Mouse (Mus musculus) kidney, postnatal 0 days (tissue): ENCODE measurements at regions not wholly inside any gene's neighbourhood (a gene's known extent, or its start where the extent isn't known, plus 50 kb on each side); places are given as distances from the start of the nearest gene placed in this dataset.

Source experiments
- ATAC-seq: fragments of 200-750 bp; cut with Nextera tagmentation; replicated peaks from 2 replicates; pipeline ENCODE4 v1.8.0; 2017; ENCODE audit warnings: low read depth, moderate number of reproducible peaks, moderate TSS enrichment, moderate library complexity; ENCODE audit not compliant: low FRiP score
- DNase-seq: peaks from one replicate; pipeline ENCODE4 v3.0.0-alpha.2; 2016; ENCODE audit warnings: low spot score
- H3K27ac ChIP-seq: fragments of 300-500 bp; sonication (generic); 2 replicates; pipeline ENCODE4 v1.5.1; 2014; ENCODE audit warnings: mild to moderate bottlenecking
- H3K27me3 ChIP-seq: fragments of 300-500 bp; sonication (generic); 2 replicates; pipeline ENCODE4 v1.6.1; 2014; ENCODE audit warnings: low read length, mixed read lengths; ENCODE audit not compliant: insufficient read depth
- H3K36me3 ChIP-seq: fragments of 300-500 bp; sonication (generic); 2 replicates; pipeline ENCODE4 v1.6.1; 2014; ENCODE audit warnings: low read length, mixed read lengths; ENCODE audit not compliant: insufficient read depth
- H3K4me1 ChIP-seq: fragments of 300-500 bp; sonication (generic); replicated peaks from 2 replicates; pipeline ENCODE4 v1.6.1; 2014; ENCODE audit warnings: antibody characterized with exemption, low read length, mixed read lengths; ENCODE audit not compliant: insufficient read depth
- H3K4me2 ChIP-seq: fragments of 300-500 bp; sonication (generic); 2 replicates; pipeline ENCODE4 v1.6.1; 2014; ENCODE audit warnings: mild to moderate bottlenecking, low read length, moderate library complexity, mixed read lengths
- H3K4me3 ChIP-seq: fragments of 300-500 bp; sonication (generic); replicated peaks from 2 replicates; pipeline ENCODE4 v1.5.1; 2014; ENCODE audit warnings: low read depth, low read length
- H3K9ac ChIP-seq: fragments of 300-500 bp; sonication (generic); 2 replicates; pipeline ENCODE4 v1.6.1; 2014; ENCODE audit warnings: low read depth, low read length
- H3K9me3 ChIP-seq: fragments of 300-500 bp; sonication (generic); replicated peaks from 2 replicates; pipeline ENCODE4 v1.6.1; 2016; ENCODE audit warnings: low read length, inconsistent platforms, mixed read lengths
- CTCF ChIP-seq: IDR thresholded peaks from 2 replicates; pipeline ENCODE4 v1.5.1; 2016; ENCODE audit warnings: antibody characterized with exemption, low read depth, mild to moderate bottlenecking, moderate library complexity
- WGBS: fragments of 180-500 bp; shearing (Covaris S2); extraction: QIAGEN DNeasy Blood & Tissue Kit; methylation state at CpG from one replicate; pipeline ENCODE4 v1.1.7; 2014; 5-methylcytosine and 5-hydroxymethylcytosine counted together

- no peaks in the 10 kb centered on the region for H3K9me3 ChIP-seq
- no peak overlapping the region for H3K27ac ChIP-seq
- no peaks in the 10 kb centered on the region for H3K27me3 ChIP-seq
- no peak overlapping the region for H3K4me3 ChIP-seq
- TF ChIP-seq CTCF, result no peak
- DNase-seq (no peak), ATAC-seq (no peak)
- H3K4me2 ChIP-seq, result no peak overlapping the region
- WGBS, result 17% methylated on average over 5 of the region's 5 CpGs
- no peaks in the 10 kb centered on the region for H3K36me3 ChIP-seq
- no peaks in the 10 kb centered on the region for H3K4me1 ChIP-seq
- H3K9ac ChIP-seq, result no peak overlapping the region
These were observed 323.0 kb upstream of the Nr5a2 start for GRCm38 (mm10) chr1:137283291-137283690.

GRCm38 (mm10) chr1:137282457-137282856 lies 322.2 kb upstream of the Nr5a2 start:
- no peak overlapping the region for H3K4me2 ChIP-seq
- H3K9ac ChIP-seq, result no peak overlapping the region
- TF ChIP-seq CTCF, result no peak
- DNase-seq (no peak), ATAC-seq (no peak)
- WGBS, result 47% methylated on average over 5 of the region's 5 CpGs
- H3K36me3 ChIP-seq, result no peaks in the 10 kb centered on the region
- H3K27ac ChIP-seq, result no peak overlapping the region
- no peaks in the 10 kb centered on the region for H3K4me1 ChIP-seq
- no peaks in the 10 kb centered on the region for H3K9me3 ChIP-seq
- H3K27me3 ChIP-seq, result no peaks in the 10 kb centered on the region
- H3K4me3 ChIP-seq, result no peak overlapping the region

- WGBS, result 60% methylated on average over 10 of the region's 10 CpGs
- H3K9me3 ChIP-seq, result no peaks in the 10 kb centered on the region
- peak; percentile 59; the same call in 1 of the 2 replicates for ATAC-seq
- H3K4me2 ChIP-seq, result no peak overlapping the region
- H3K4me1 ChIP-seq, result no peaks in the 10 kb centered on the region
- no peak overlapping the region for H3K27ac ChIP-seq
- H3K9ac ChIP-seq, result no peak overlapping the region
- H3K4me3 ChIP-seq, result no peak overlapping the region
- peak; percentile 13; the same call in 1 of the 2 replicates for TF ChIP-seq CTCF
- H3K36me3 ChIP-seq, result no peaks in the 10 kb centered on the region
- peak; percentile 12 for DNase-seq
- no peaks in the 10 kb centered on the region for H3K27me3 ChIP-seq
These were observed 320.4 kb upstream of the Nr5a2 start for GRCm38 (mm10) chr1:137280391-137281386.

- 86% methylated on average over 2 of the region's 2 CpGs for WGBS
- TF ChIP-seq CTCF, result no peak
- DNase-seq, result no peak
These were observed 319.7 kb upstream of the Nr5a2 start for GRCm38 (mm10) chr1:137279981-137280380.

GRCm38 (mm10) chr1:137270659-137271612 lies 310.7 kb upstream of the Nr5a2 start:
- no peaks in the 10 kb centered on the region for H3K4me1 ChIP-seq
- H3K36me3 ChIP-seq, result no peaks in the 10 kb centered on the region
- H3K4me2 ChIP-seq, result no peak overlapping the region
- no peaks in the 10 kb centered on the region for H3K9me3 ChIP-seq
- H3K27me3 ChIP-seq, result no peaks in the 10 kb centered on the region
- H3K27ac ChIP-seq, result no peak overlapping the region
- ATAC-seq, result no peak
- H3K9ac ChIP-seq, result no peak overlapping the region
- DNase-seq, result no peak
- no peak overlapping the region for H3K4me3 ChIP-seq
- no peak for TF ChIP-seq CTCF
- 61% methylated on average over 9 of the region's 9 CpGs for WGBS

More at GRCm38 (mm10) chr1:137279981-137280380, 319.7 kb upstream of the Nr5a2 start:
- Histone ChIP-seq H3K36me3 (no peaks in the 10 kb centered on the region), H3K9ac (no peak overlapping the region), H3K4me3 (no peak overlapping the region), H3K9me3 (no peaks in the 10 kb centered on the region), H3K4me1 (no peaks in the 10 kb centered on the region), H3K27me3 (no peaks in the 10 kb centered on the region), H3K4me2 (no peak overlapping the region), H3K27ac (no peak overlapping the region)
- no peak for ATAC-seq

- H3K4me1 ChIP-seq, result no peaks in the 10 kb centered on the region
- DNase-seq (no peak), ATAC-seq (no peak)
- H3K27me3 ChIP-seq, result no peaks in the 10 kb centered on the region
- no peak for TF ChIP-seq CTCF
- no peak overlapping the region for H3K4me3 ChIP-seq
- WGBS, result 76% methylated on average over 1 of the region's 1 CpGs
- no peak overlapping the region for H3K4me2 ChIP-seq
- H3K27ac ChIP-seq, result no peak overlapping the region
- no peaks in the 10 kb centered on the region for H3K9me3 ChIP-seq
- H3K36me3 ChIP-seq, result no peaks in the 10 kb centered on the region
- H3K9ac ChIP-seq, result no peak overlapping the region
These were observed 302.6 kb upstream of the Nr5a2 start for GRCm38 (mm10) chr1:137262806-137263370.
